Mouse (Mus musculus) splenic B cell, adult 2 months (primary cell): ENCODE results near the gene Gm10663.

Experiments
- DNase-seq: peaks from one replicate; pipeline ENCODE4 v3.0.0-alpha.2; 2011; ENCODE audit warnings: low read depth, low spot score
- H3K27me3 ChIP-seq: 2 replicates; pipeline ENCODE4 v1.6.1; 2012; ENCODE audit warnings: mild to moderate bottlenecking, low read length, moderate library complexity, mixed read lengths; ENCODE audit not compliant: control insufficient read depth, poor library complexity, insufficient read depth, severe bottlenecking
- H3K36me3 ChIP-seq: 2 replicates; pipeline ENCODE4 v1.6.1; 2012; ENCODE audit warnings: mild to moderate bottlenecking, low read length, moderate library complexity, mixed read lengths; ENCODE audit not compliant: control insufficient read depth, poor library complexity, insufficient read depth, severe bottlenecking

The Gm10663 gene

GRCm38 (mm10) chr8:65064071-65064470, 10.8 kb upstream of the Gm10663 start:
- DNase-seq = no peak
- no peaks in the 10 kb centered on the region for H3K36me3 ChIP-seq

GRCm38 (mm10) chr8:65065622-65066021, 9.2 kb upstream of the Gm10663 start:
- H3K36me3 ChIP-seq = no peaks in the 10 kb centered on the region
- H3K27me3 ChIP-seq = no peaks in the 10 kb centered on the region
- DNase-seq = no peak

More at GRCm38 (mm10) chr8:65064071-65064470, 10.8 kb upstream of the Gm10663 start:
- no peaks in the 10 kb centered on the region for H3K27me3 ChIP-seq

- no peak for DNase-seq
- H3K27me3 ChIP-seq = no peaks in the 10 kb centered on the region
- H3K36me3 ChIP-seq = no peaks in the 10 kb centered on the region
These were observed 7.8 kb upstream of the Gm10663 start for GRCm38 (mm10) chr8:65067031-65067430.

GRCm38 (mm10) chr8:65067694-65068472, 7.0 kb upstream of the Gm10663 start:
- DNase-seq = no peak
- H3K27me3 ChIP-seq = no peaks in the 10 kb centered on the region
- H3K36me3 ChIP-seq = no peaks in the 10 kb centered on the region

GRCm38 (mm10) chr8:65068473-65068819, 6.4 kb upstream of the Gm10663 start:
- no peaks in the 10 kb centered on the region for H3K36me3 ChIP-seq
- no peaks in the 10 kb centered on the region for H3K27me3 ChIP-seq
- no peak for DNase-seq

GRCm38 (mm10) chr8:65070996-65071395, 3.8 kb upstream of the Gm10663 start:
- H3K36me3 ChIP-seq = no peaks in the 10 kb centered on the region

GRCm38 (mm10) chr8:65080731-65081130, 5.9 kb downstream of the Gm10663 start:
- DNase-seq = no peak
- Histone ChIP-seq H3K27me3 (no peaks in the 10 kb centered on the region), H3K36me3 (no peaks in the 10 kb centered on the region)

More at GRCm38 (mm10) chr8:65070996-65071395, 3.8 kb upstream of the Gm10663 start:
- H3K27me3 ChIP-seq = no peaks in the 10 kb centered on the region
- no peak for DNase-seq

- Histone ChIP-seq H3K27me3 (no peaks in the 10 kb centered on the region), H3K36me3 (no peaks in the 10 kb centered on the region)
- DNase-seq = no peak
These were observed 10.8 kb downstream of the Gm10663 start for GRCm38 (mm10) chr8:65085680-65086079.

- Histone ChIP-seq H3K36me3 (no peaks in the 10 kb centered on the region), H3K27me3 (no peaks in the 10 kb centered on the region)
- DNase-seq = no peak
These were observed 12.9 kb downstream of the Gm10663 start for GRCm38 (mm10) chr8:65087711-65088110.

- Histone ChIP-seq H3K27me3 (no peaks in the 10 kb centered on the region), H3K36me3 (no peaks in the 10 kb centered on the region)
- DNase-seq = no peak
These were observed 13.3 kb downstream of the Gm10663 start for GRCm38 (mm10) chr8:65088120-65088519.

GRCm38 (mm10) chr8:65089781-65090180, 14.9 kb downstream of the Gm10663 start:
- no peak for DNase-seq
- Histone ChIP-seq H3K27me3 (no peaks in the 10 kb centered on the region), H3K36me3 (no peaks in the 10 kb centered on the region)

GRCm38 (mm10) chr8:65097760-65098415, 23.1 kb downstream of the Gm10663 start:
- no peak for DNase-seq
- H3K36me3 ChIP-seq = no peaks in the 10 kb centered on the region
- no peaks in the 10 kb centered on the region for H3K27me3 ChIP-seq

GRCm38 (mm10) chr8:65099735-65100134, 24.9 kb downstream of the Gm10663 start:
- H3K27me3 ChIP-seq = no peaks in the 10 kb centered on the region
- no peaks in the 10 kb centered on the region for H3K36me3 ChIP-seq
- no peak for DNase-seq

- no peak for DNase-seq
- Histone ChIP-seq H3K27me3 (no peaks in the 10 kb centered on the region), H3K36me3 (no peaks in the 10 kb centered on the region)
These were observed 28.8 kb downstream of the Gm10663 start for GRCm38 (mm10) chr8:65103632-65104031.

GRCm38 (mm10) chr8:65104041-65104440, 29.2 kb downstream of the Gm10663 start:
- DNase-seq = no peak
- Histone ChIP-seq H3K36me3 (no peaks in the 10 kb centered on the region), H3K27me3 (no peaks in the 10 kb centered on the region)
